Mouse (Mus musculus): ENCODE measurements around the gene Hcn1.

Gene Hcn1

GRCm38 (mm10) chr13:117602181-117602580 lies at the start of gene Hcn1:
Gene Hcn1 (plus strand): TSS chr13:117602320.
- DNase-seq (ENCODE audit: low read depth, low spot score) = peak; percentile 25

- no peak for DNase-seq (ENCODE audit: low read depth, low spot score)
Observed at GRCm38 (mm10) chr13:117567251-117567650, 34.9 kb upstream of the Hcn1 start.

GRCm38 (mm10) chr13:117571747-117572146 lies 30.4 kb upstream of the Hcn1 start:
- no peak for DNase-seq (ENCODE audit: low read depth, low spot score)

GRCm38 (mm10) chr13:117594494-117595182 lies 7.5 kb upstream of the Hcn1 start:
- DNase-seq (ENCODE audit: low read depth, low spot score) = no peak

GRCm38 (mm10) chr13:117595183-117595532 lies 7.0 kb upstream of the Hcn1 start:
- DNase-seq (ENCODE audit: low read depth, low spot score) = no peak

- no peak for DNase-seq (ENCODE audit: low read depth, low spot score)
Observed at GRCm38 (mm10) chr13:117601331-117601965, 672 bp upstream of the Hcn1 start.

- no peak for DNase-seq (ENCODE audit: low read depth, low spot score)
Observed at GRCm38 (mm10) chr13:117602617-117603358, 668 bp downstream of the Hcn1 start.

- DNase-seq (ENCODE audit: low read depth, low spot score) = no peak
Observed at GRCm38 (mm10) chr13:117603421-117603820, 1.3 kb downstream of the Hcn1 start.

- no peak for DNase-seq (ENCODE audit: low read depth, low spot score)
Observed at GRCm38 (mm10) chr13:117604073-117604472, 2.0 kb downstream of the Hcn1 start.

GRCm38 (mm10) chr13:117604971-117605750 lies 3.0 kb downstream of the Hcn1 start:
- no peak for DNase-seq (ENCODE audit: low read depth, low spot score)

- no peak for DNase-seq (ENCODE audit: low read depth, low spot score)
Observed at GRCm38 (mm10) chr13:117611881-117612280, 9.8 kb downstream of the Hcn1 start.

GRCm38 (mm10) chr13:117619544-117619943 lies 17.4 kb downstream of the Hcn1 start:
- DNase-seq (ENCODE audit: low read depth, low spot score) = no peak

- DNase-seq (ENCODE audit: low read depth, low spot score) = no peak
Observed at GRCm38 (mm10) chr13:117657501-117657900, 55.4 kb downstream of the Hcn1 start.

GRCm38 (mm10) chr13:117658414-117659175 lies 56.5 kb downstream of the Hcn1 start:
- DNase-seq (ENCODE audit: low read depth, low spot score) = no peak

GRCm38 (mm10) chr13:117659511-117659910 lies 57.4 kb downstream of the Hcn1 start:
- no peak for DNase-seq (ENCODE audit: low read depth, low spot score)

GRCm38 (mm10) chr13:117662661-117663060 lies 60.5 kb downstream of the Hcn1 start:
- DNase-seq (ENCODE audit: low read depth, low spot score) = no peak

- DNase-seq (ENCODE audit: low read depth, low spot score) = no peak
Observed at GRCm38 (mm10) chr13:117669303-117669702, 67.2 kb downstream of the Hcn1 start.

GRCm38 (mm10) chr13:117671851-117672250 lies 69.7 kb downstream of the Hcn1 start:
- no peak for DNase-seq (ENCODE audit: low read depth, low spot score)

GRCm38 (mm10) chr13:117676418-117676817 lies 74.3 kb downstream of the Hcn1 start:
- no peak for DNase-seq (ENCODE audit: low read depth, low spot score)

GRCm38 (mm10) chr13:117687670-117688069 lies 85.5 kb downstream of the Hcn1 start:
- no peak for DNase-seq (ENCODE audit: low read depth, low spot score)

- DNase-seq (ENCODE audit: low read depth, low spot score) = no peak
Observed at GRCm38 (mm10) chr13:117694729-117695332, 92.7 kb downstream of the Hcn1 start.
